In genomic region chr4:80910871-80911701, GRCm38 (mm10) we compare ENCODE assay signal across 8 mouse cellular contexts. TPM values are rescaled to one million over a fixed set of nuclear protein-coding genes. Genes with fewer than 3 reads are reported as not detected.
DNase-seq lines count a peak whose midpoint lies in the region; ATAC-seq and TF ChIP-seq lines count a peak whose summit lies in the region.

No protein-coding gene starts in this region.

- DNase-seq in adrenal gland, postnatal 4 days (ENCODE audit: low spot score in 2 of 2), result peak; percentile 7 to 9
- peak; percentile 81 for DNase-seq in kidney, postnatal 0 days (ENCODE audit: low spot score)
- no peak for DNase-seq in liver, embryonic 13.5 days
- peak; percentile 1 for DNase-seq in ovary, adult 18-20 months (ENCODE audit: low spot score)
- no peak for DNase-seq in thymus, postnatal 0 days (ENCODE audit: low spot score)

- peaks cover 58% of the 10 kb centered on the region for H3K79me2 ChIP-seq in C2C12 (ENCODE audit: control insufficient read depth, insufficient read depth)

- TF ChIP-seq CTCF in C2C12 (IDR thresholded peaks at IDR 0.05; ENCODE audit: control insufficient read depth, insufficient read depth, insufficient read length), result no peak
- no peak for TF ChIP-seq CTCF in embryonic fibroblast, embryonic 13.5 days (IDR thresholded peaks at IDR 0.05; ENCODE audit: borderline replicate concordance, insufficient read depth, low read length)
- TF ChIP-seq CTCF in kidney, postnatal 0 days (IDR thresholded peaks at IDR 0.05; ENCODE audit: low read depth), result peak; percentile 28

- H3K9ac ChIP-seq in heart, embryonic 12.5 days, result peak overlapping the region; percentile 72
- H3K9ac ChIP-seq in kidney, postnatal 0 days (ENCODE audit: low read depth, low read length), result peak overlapping the region; percentile 79
- peak overlapping the region; percentile 60 for H3K9ac ChIP-seq in liver, embryonic 13.5 days

- peak overlapping the region; percentile 72 for H3K4me3 ChIP-seq in C2C12 (ENCODE audit: insufficient read depth, poor library complexity, severe bottlenecking)
- H3K4me3 ChIP-seq in embryonic fibroblast, embryonic 13.5 days (ENCODE audit: insufficient read depth, low read length), result peak overlapping the region; percentile 89
- H3K4me3 ChIP-seq in heart, embryonic 12.5 days, result peak overlapping the region; percentile 70
- H3K4me3 ChIP-seq in kidney, postnatal 0 days (replicated peaks; ENCODE audit: low read depth, low read length), result peak overlapping the region; percentile 91
- peak overlapping the region; percentile 59 for H3K4me3 ChIP-seq in liver, embryonic 13.5 days (replicated peaks)

- peaks cover 3% of the 10 kb centered on the region for H3K4me1 ChIP-seq in embryonic fibroblast, embryonic 13.5 days (ENCODE audit: control insufficient read depth, insufficient read depth, low read length)
- no peaks in the 10 kb centered on the region for H3K4me1 ChIP-seq in heart, embryonic 12.5 days (replicated peaks)
- H3K4me1 ChIP-seq in kidney, postnatal 0 days (replicated peaks; ENCODE audit: insufficient read depth, low read length), result 0 out of 2 replicates have a peak, but pooled peaks cover 5% of the 10 kb centered on the region
- H3K4me1 ChIP-seq in liver, embryonic 13.5 days (replicated peaks), result no peaks in the 10 kb centered on the region

- peak overlapping the region; percentile 98 for H3ac ChIP-seq in C2C12 (ENCODE audit: control insufficient read depth, insufficient read length, low read depth)

- H3K27me3 ChIP-seq in C2C12 (ENCODE audit: control insufficient read depth, insufficient read depth, insufficient read length), result no peaks in the 10 kb centered on the region
- no peaks in the 10 kb centered on the region for H3K27me3 ChIP-seq in heart, embryonic 12.5 days (replicated peaks)
- no peaks in the 10 kb centered on the region for H3K27me3 ChIP-seq in kidney, postnatal 0 days (ENCODE audit: insufficient read depth, low read length)
- H3K27me3 ChIP-seq in liver, embryonic 13.5 days, result peaks cover 9% of the 10 kb centered on the region

- TF ChIP-seq POLR2A in embryonic fibroblast, embryonic 13.5 days (IDR thresholded peaks at IDR 0.05; ENCODE audit: low read depth, low read length), result no peak; the same call in none of the 2 replicates

- H3K79me3 ChIP-seq in C2C12 (ENCODE audit: low read depth), result peaks cover 49% of the 10 kb centered on the region

- H3K27ac ChIP-seq in embryonic fibroblast, embryonic 13.5 days (ENCODE audit: insufficient read depth, low read length), result peak overlapping the region; percentile 75
- H3K27ac ChIP-seq in heart, embryonic 12.5 days (ENCODE audit: poor library complexity, severe bottlenecking), result peak overlapping the region; percentile 36; the same call in 1 of the 2 replicates
- H3K27ac ChIP-seq in kidney, postnatal 0 days, result peak overlapping the region; percentile 94
- H3K27ac ChIP-seq in liver, embryonic 13.5 days, result peak overlapping the region; percentile 66

- ATAC-seq in heart, embryonic 12.5 days (ENCODE audit: insufficient number of reproducible peaks, low FRiP score), result peak; percentile 70
- peak; percentile 75 for ATAC-seq in kidney, postnatal 0 days (replicated peaks; ENCODE audit: low FRiP score, low read depth)
- ATAC-seq in liver, embryonic 13.5 days (ENCODE audit: low read depth), result peak; percentile 55

- peaks cover 14% of the 10 kb centered on the region for H3K36me3 ChIP-seq in C2C12 (ENCODE audit: control insufficient read depth, insufficient read depth)
- H3K36me3 ChIP-seq in heart, embryonic 12.5 days, result no peaks in the 10 kb centered on the region
- no peaks in the 10 kb centered on the region for H3K36me3 ChIP-seq in kidney, postnatal 0 days (ENCODE audit: insufficient read depth, low read length)
- H3K36me3 ChIP-seq in liver, embryonic 13.5 days, result no peaks in the 10 kb centered on the region

- no peaks in the 10 kb centered on the region for H3K9me3 ChIP-seq in heart, embryonic 12.5 days (replicated peaks)
- no peaks in the 10 kb centered on the region for H3K9me3 ChIP-seq in kidney, postnatal 0 days (replicated peaks; ENCODE audit: low read length)
- no peaks in the 10 kb centered on the region for H3K9me3 ChIP-seq in liver, embryonic 13.5 days (replicated peaks)

- WGBS in heart, embryonic 12.5 days, result under 1% methylated on average over 58 of the region's 58 CpGs
- whole genome bisulfite sequencing in kidney, postnatal 0 days, result under 1% methylated on average over 58 of the region's 58 CpGs
- 2% methylated on average over 57 of the region's 58 CpGs for WGBS in liver, embryonic 13.5 days (ENCODE audit: insufficient replicate concordance)

- H3K4me2 ChIP-seq in heart, embryonic 12.5 days, result peak overlapping the region; percentile 92
- H3K4me2 ChIP-seq in kidney, postnatal 0 days (ENCODE audit: low read length), result peak overlapping the region; percentile 93
- peak overlapping the region; percentile 57 for H3K4me2 ChIP-seq in liver, embryonic 13.5 days

TF ChIP-seq in C2C12, 6 proteins besides CTCF, POLR2A, EP300 and RAD21:
- TF ChIP-seq MAX (IDR thresholded peaks at IDR 0.05), result no peak
- TF ChIP-seq CEBPB (IDR thresholded peaks at IDR 0.05; ENCODE audit: low read depth), result peak; percentile 3

RNA-seq across cellular contexts. Expression of gene Lurap1l, which starts 0.6 kb away (rescaled TPM):
- 42.9 TPM for polyA plus RNA-seq in C2C12 (2012; fragmentation: generic; extraction: Trizol)
- 1 to 10 TPM; 6.3 to 7.2 TPM for total RNA-seq in adrenal gland, postnatal 4 days (2021)
- 81.9 and 92.6 TPM in 2 replicates for polyA plus RNA-seq in embryonic fibroblast, embryonic 13.5 days (2011; ENCODE audit: insufficient read length, low read depth, missing spikeins)
- polyA plus RNA-seq in heart, embryonic 12.5 days (2016; fragmentation: Nextera tagmentation; extraction: Ambion mirVana), result 1.6 and 2.0 TPM in 2 replicates
- 18.3 and 22.2 TPM in 2 replicates for polyA plus RNA-seq in kidney, postnatal 0 days (2015; fragmentation: Nextera tagmentation; extraction: Ambion mirVana)
- polyA plus RNA-seq in liver, embryonic 13.5 days (2015; fragmentation: Nextera tagmentation; extraction: Ambion mirVana), result 3.0 and 3.6 TPM in 2 replicates
- polyA plus RNA-seq in thymus, postnatal 0 days (2015; fragmentation: Nextera tagmentation; extraction: Ambion mirVana), result 3.9 and 4.4 TPM in 2 replicates

Comparison
In these comparisons a context has a peak if more than half of its experiments do, and no peak if none do; other contexts are left out.
1. DNase-seq: peak in adrenal gland, postnatal 4 days (2 of 2), kidney, postnatal 0 days (single experiment) and ovary, adult 18-20 months (single experiment); none in liver, embryonic 13.5 days (single experiment) and thymus, postnatal 0 days (single experiment).
2. H3K27ac ChIP-seq: peak in every context shown above with its lines; median percentile 94 in kidney, postnatal 0 days; 75 in embryonic fibroblast, embryonic 13.5 days; 66 in liver, embryonic 13.5 days; 36 in heart, embryonic 12.5 days.
3. Peak in every context shown above with its lines, with median percentiles within 50 percentile points of each other: H3K4me3 ChIP-seq, ATAC-seq, H3K4me2 ChIP-seq and H3K9ac ChIP-seq.